Mouse (Mus musculus): ENCODE data around the gene Acsl5. TPM values are rescaled to one million over a fixed set of nuclear protein-coding genes. Genes with fewer than 3 reads are reported as not detected.

Gene Acsl5
- polyA plus RNA-seq, 1 experiment from 2014 or later: 589 TPM

DNA sequence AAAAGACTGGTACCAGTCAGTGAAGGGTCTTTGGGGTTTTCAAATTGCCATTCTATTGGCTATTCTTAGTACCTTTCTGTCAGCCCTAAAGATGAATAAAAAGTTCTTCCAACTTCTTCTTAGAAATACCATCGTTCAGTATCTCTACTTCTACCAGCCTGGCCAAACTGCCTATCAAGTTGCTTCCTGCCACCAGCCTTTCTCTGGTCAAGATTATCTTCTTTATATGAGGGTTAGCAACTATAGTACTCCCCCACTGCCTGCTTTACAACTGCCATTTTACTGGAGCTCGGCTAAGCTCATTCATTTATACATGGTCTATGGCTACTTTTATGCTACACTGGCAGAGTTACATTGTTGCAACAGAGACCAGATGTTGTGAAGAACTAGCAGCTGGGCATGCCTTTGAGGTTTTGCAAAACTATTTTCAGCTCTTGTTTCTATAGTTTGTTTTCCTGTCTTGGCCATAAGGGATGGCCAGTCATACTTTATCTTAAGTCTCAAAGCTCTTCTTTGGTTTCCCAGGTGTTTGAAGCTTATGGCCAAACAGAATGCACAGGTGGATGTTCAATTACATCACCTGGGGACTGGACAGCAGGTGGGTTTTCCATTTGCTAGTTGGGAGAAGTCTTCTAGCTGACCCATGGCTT is 39.0 kb downstream of the Acsl5 start:
- peaks cover 2% of the 10 kb centered on the region; the same call in 1 of the 2 replicates for H3K36me3 ChIP-seq (ENCODE audit: control insufficient read depth, insufficient read depth, low read length)
- no peak for ATAC-seq
- no peak overlapping the region for H3K4me2 ChIP-seq (ENCODE audit: low read depth, low read length)
- no peak overlapping the region for H3K4me3 ChIP-seq (ENCODE audit: low read length)
- H3K4me1 ChIP-seq (ENCODE audit: control insufficient read depth, insufficient read depth, low read length): no peaks in the 10 kb centered on the region
- H3K27me3 ChIP-seq (replicated peaks; ENCODE audit: control insufficient read depth, insufficient read depth, low read length): no peaks in the 10 kb centered on the region
- H3K27ac ChIP-seq (ENCODE audit: low read length): no peak overlapping the region
- no peaks in the 10 kb centered on the region for H3K9me3 ChIP-seq (ENCODE audit: control insufficient read depth, low read length)
- WGBS: 87% methylated on average over 2 of the region's 2 CpGs
- no peak overlapping the region for H3K9ac ChIP-seq (ENCODE audit: low read depth, low read length)

DNA sequence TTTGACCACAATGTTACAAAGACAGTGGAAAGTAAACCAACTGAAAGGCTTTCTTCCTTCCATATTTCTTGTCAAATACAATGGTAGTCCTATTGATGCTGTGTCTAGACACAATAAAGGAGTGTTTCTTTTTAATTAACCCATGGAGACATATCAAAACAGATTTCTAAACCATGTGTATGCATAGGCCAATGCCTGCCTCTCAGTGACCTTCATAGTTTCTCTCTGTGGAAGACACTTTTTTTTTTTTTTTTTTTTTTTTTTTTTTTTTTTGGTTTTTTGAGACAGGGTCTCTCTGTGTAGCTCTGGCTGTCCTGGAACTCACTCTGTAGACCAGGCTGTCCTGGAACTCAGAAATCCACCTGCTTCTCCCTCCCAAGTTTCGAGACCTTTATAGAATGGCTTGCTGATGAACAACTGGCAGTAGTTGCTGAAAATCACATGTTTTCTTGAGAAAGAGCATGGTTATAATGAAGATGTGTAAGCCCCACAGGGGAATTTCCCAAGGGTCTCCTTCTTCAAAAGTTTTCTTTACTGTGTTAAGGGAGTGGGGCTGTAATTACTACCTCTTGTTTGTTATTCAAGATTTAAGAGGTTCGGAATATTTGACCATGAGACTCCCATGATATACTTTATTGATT is 40.6 kb downstream of the Acsl5 start:
- WGBS: 95% methylated on average over 2 of the region's 2 CpGs
- Histone ChIP-seq H3K4me3 (ENCODE audit: low read length) (no peak overlapping the region), H3K4me2 (ENCODE audit: low read depth, low read length) (no peak overlapping the region), H3K9ac (ENCODE audit: low read depth, low read length) (no peak overlapping the region), H3K27me3 (replicated peaks; ENCODE audit: control insufficient read depth, insufficient read depth, low read length) (no peaks in the 10 kb centered on the region), H3K27ac (ENCODE audit: low read length) (no peak overlapping the region), H3K4me1 (ENCODE audit: control insufficient read depth, insufficient read depth, low read length) (no peaks in the 10 kb centered on the region), H3K9me3 (ENCODE audit: control insufficient read depth, low read length) (no peaks in the 10 kb centered on the region), H3K36me3 (ENCODE audit: control insufficient read depth, insufficient read depth, low read length) (no peaks in the 10 kb centered on the region; the same call in 1 of the 2 replicates)
- no peak for ATAC-seq

DNA sequence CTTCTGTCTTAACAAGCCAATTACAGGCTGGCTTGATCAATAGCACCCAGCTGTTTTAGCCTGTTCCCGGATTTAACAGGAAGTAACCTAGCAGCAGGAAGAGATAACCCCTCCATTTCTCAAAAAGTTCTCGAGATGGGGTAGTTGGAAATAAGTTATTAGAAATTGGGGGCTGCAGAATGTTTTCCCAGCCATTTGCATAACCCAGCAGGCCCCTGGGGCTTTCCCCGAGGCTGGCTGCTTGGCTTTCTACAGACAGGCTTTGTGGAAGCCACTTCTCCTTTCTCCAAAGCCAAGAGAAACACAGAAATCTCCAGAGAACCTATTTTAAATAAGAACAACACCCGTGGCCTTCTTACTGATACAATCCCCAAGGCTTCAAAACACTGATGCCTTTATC is 41.4 kb downstream of the Acsl5 start:
- WGBS: 45% methylated on average over 4 of the region's 4 CpGs

DNA sequence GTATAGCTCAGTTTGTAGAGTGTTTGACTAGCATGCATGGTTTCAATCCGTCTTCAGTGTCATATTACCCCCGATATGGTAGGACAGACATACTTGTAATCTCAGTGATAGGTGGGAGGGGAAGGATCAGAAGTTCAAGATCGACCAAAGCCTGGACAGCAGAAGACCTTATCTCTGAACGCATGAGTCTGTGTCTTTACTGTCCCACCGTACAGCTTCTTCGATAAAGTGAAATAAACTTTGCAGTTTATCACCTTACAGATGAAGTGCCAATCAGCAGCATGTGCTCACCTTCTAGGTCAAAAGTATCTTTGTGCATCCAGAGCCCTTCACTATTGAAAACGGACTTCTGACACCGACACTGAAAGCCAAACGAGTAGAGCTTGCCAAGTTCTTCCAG is 43.3 kb downstream of the Acsl5 start:
- Histone ChIP-seq H3K4me1 (ENCODE audit: control insufficient read depth, insufficient read depth, low read length) (no peaks in the 10 kb centered on the region), H3K27me3 (replicated peaks; ENCODE audit: control insufficient read depth, insufficient read depth, low read length) (no peaks in the 10 kb centered on the region), H3K27ac (ENCODE audit: low read length) (no peak overlapping the region), H3K4me3 (ENCODE audit: low read length) (no peak overlapping the region), H3K9me3 (ENCODE audit: control insufficient read depth, low read length) (no peaks in the 10 kb centered on the region), H3K4me2 (ENCODE audit: low read depth, low read length) (no peak overlapping the region), H3K36me3 (ENCODE audit: control insufficient read depth, insufficient read depth, low read length) (0 out of 2 replicates have a peak, but pooled peaks cover 2% of the 10 kb centered on the region), H3K9ac (ENCODE audit: low read depth, low read length) (no peak overlapping the region)
- ATAC-seq: no peak
- 89% methylated on average over 9 of the region's 9 CpGs for WGBS

More for the DNA sequence above, 41.4 kb downstream of the Acsl5 start:
- Histone ChIP-seq H3K4me1 (ENCODE audit: control insufficient read depth, insufficient read depth, low read length) (no peaks in the 10 kb centered on the region), H3K27ac (ENCODE audit: low read length) (no peak overlapping the region), H3K4me3 (ENCODE audit: low read length) (no peak overlapping the region), H3K9ac (ENCODE audit: low read depth, low read length) (no peak overlapping the region), H3K36me3 (ENCODE audit: control insufficient read depth, insufficient read depth, low read length) (peaks cover 2% of the 10 kb centered on the region; the same call in 1 of the 2 replicates), H3K9me3 (ENCODE audit: control insufficient read depth, low read length) (no peaks in the 10 kb centered on the region), H3K27me3 (replicated peaks; ENCODE audit: control insufficient read depth, insufficient read depth, low read length) (no peaks in the 10 kb centered on the region), H3K4me2 (ENCODE audit: low read depth, low read length) (no peak overlapping the region)
- ATAC-seq: no peak

DNA sequence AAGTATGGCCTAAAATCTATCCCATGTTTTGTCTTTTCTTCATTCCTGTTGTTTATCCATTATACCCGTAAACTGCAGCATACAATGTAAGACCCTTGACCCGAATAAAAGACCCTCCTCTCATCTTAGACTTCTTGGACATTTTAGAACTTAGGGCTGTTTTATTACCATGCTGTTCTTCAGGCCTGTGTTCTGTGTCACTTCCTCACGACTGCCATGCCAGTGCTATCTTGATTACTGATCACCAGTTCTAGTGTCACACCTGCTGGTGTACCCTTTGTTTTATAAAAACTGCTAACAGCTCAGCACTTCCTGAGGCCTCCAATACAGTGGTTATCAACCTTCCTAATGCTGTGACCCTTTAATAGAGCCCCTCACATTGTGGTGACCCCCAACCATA is 43.8 kb downstream of the Acsl5 start:
- Histone ChIP-seq H3K9me3 (ENCODE audit: control insufficient read depth, low read length) (no peaks in the 10 kb centered on the region), H3K9ac (ENCODE audit: low read depth, low read length) (no peak overlapping the region), H3K27me3 (replicated peaks; ENCODE audit: control insufficient read depth, insufficient read depth, low read length) (no peaks in the 10 kb centered on the region), H3K27ac (ENCODE audit: low read length) (no peak overlapping the region), H3K4me3 (ENCODE audit: low read length) (no peak overlapping the region), H3K4me2 (ENCODE audit: low read depth, low read length) (no peak overlapping the region), H3K4me1 (ENCODE audit: control insufficient read depth, insufficient read depth, low read length) (no peaks in the 10 kb centered on the region), H3K36me3 (ENCODE audit: control insufficient read depth, insufficient read depth, low read length) (0 out of 2 replicates have a peak, but pooled peaks cover 2% of the 10 kb centered on the region)
- 85% methylated on average over 3 of the region's 3 CpGs for WGBS
- ATAC-seq: no peak; the same call in 1 of the 2 replicates

DNA sequence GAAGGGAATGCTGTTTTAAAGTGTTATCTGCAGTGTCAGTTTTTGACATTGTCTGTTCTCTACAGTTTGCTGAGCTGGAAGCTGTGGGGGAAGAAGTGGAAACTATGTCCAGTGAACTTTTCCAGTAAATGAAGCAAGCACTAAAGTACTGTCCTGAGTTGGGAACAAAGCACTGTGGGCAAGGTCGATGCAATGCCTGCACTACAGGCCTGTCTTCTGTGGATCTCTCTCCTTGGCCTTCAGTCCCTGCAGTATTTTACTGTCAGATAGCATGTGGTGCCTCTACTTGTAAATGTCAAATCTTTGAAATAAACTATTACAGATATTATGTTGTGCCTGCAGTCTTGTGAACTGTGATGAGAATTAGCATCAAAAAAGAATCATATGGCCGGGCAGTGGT is 44.6 kb downstream of the Acsl5 start:
- no peak overlapping the region for H3K27ac ChIP-seq (ENCODE audit: low read length)
- 89% methylated on average over 2 of the region's 2 CpGs for WGBS
- H3K4me2 ChIP-seq (ENCODE audit: low read depth, low read length): no peak overlapping the region
- H3K36me3 ChIP-seq (ENCODE audit: control insufficient read depth, insufficient read depth, low read length): 0 out of 2 replicates have a peak, but pooled peaks cover 6% of the 10 kb centered on the region
- no peaks in the 10 kb centered on the region for H3K27me3 ChIP-seq (replicated peaks; ENCODE audit: control insufficient read depth, insufficient read depth, low read length)
- no peak for ATAC-seq
- H3K4me1 ChIP-seq (ENCODE audit: control insufficient read depth, insufficient read depth, low read length): no peaks in the 10 kb centered on the region
- H3K9me3 ChIP-seq (ENCODE audit: control insufficient read depth, low read length): no peaks in the 10 kb centered on the region
- no peak overlapping the region for H3K9ac ChIP-seq (ENCODE audit: low read depth, low read length)
- H3K4me3 ChIP-seq (ENCODE audit: low read length): no peak overlapping the region

DNA sequence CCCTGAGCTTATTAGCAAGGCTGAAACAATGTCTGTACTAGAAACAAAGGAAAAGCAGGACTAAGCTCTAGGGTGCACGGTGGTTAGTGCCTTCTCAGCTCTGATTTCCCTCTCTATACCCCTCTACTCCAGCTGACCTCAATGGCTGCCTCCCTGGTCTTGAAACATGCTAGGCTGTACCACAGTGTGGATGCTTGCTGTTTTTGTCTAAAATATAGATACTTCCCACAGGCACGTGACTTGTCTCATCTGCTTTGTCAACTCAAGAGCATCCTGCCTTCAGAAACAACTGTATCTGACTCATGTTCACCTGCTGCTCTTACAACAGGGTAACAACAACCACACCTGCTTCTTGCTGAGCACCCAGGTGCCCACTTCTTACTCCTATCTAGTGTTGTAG is 45.8 kb downstream of the Acsl5 start:
- Histone ChIP-seq H3K27ac (ENCODE audit: low read length) (no peak overlapping the region), H3K4me3 (ENCODE audit: low read length) (no peak overlapping the region), H3K9ac (ENCODE audit: low read depth, low read length) (no peak overlapping the region), H3K9me3 (ENCODE audit: control insufficient read depth, low read length) (no peaks in the 10 kb centered on the region), H3K4me2 (ENCODE audit: low read depth, low read length) (no peak overlapping the region), H3K4me1 (ENCODE audit: control insufficient read depth, insufficient read depth, low read length) (no peaks in the 10 kb centered on the region), H3K27me3 (replicated peaks; ENCODE audit: control insufficient read depth, insufficient read depth, low read length) (no peaks in the 10 kb centered on the region), H3K36me3 (ENCODE audit: control insufficient read depth, insufficient read depth, low read length) (0 out of 2 replicates have a peak, but pooled peaks cover 10% of the 10 kb centered on the region)
- 92% methylated on average over 2 of the region's 2 CpGs for WGBS
- ATAC-seq: no peak

DNA sequence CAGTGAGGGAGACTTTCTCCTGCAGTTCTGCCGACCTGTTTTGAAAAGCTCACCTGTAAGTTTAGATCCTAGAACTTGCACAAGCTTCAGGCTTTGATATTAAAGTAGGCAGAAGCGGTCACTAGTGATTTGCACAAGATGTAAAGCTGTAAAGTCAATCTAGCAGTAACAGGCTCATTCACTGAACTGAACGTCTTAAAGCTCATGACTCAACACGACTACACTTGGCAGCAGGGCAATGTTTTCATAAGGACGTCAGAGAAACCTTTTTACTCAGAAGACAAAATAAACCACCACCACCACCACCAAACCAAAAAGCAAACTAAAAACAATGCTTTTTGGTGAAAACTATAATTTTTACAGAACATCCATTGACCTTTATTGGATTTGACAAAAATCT is 46.2 kb downstream of the Acsl5 start:
- Histone ChIP-seq H3K4me1 (ENCODE audit: control insufficient read depth, insufficient read depth, low read length) (no peaks in the 10 kb centered on the region), H3K36me3 (ENCODE audit: control insufficient read depth, insufficient read depth, low read length) (0 out of 2 replicates have a peak, but pooled peaks cover 10% of the 10 kb centered on the region), H3K4me2 (ENCODE audit: low read depth, low read length) (no peak overlapping the region), H3K9ac (ENCODE audit: low read depth, low read length) (no peak overlapping the region), H3K4me3 (ENCODE audit: low read length) (no peak overlapping the region), H3K27me3 (replicated peaks; ENCODE audit: control insufficient read depth, insufficient read depth, low read length) (no peaks in the 10 kb centered on the region), H3K27ac (ENCODE audit: low read length) (no peak overlapping the region), H3K9me3 (ENCODE audit: control insufficient read depth, low read length) (no peaks in the 10 kb centered on the region)
- ATAC-seq: no peak
- 81% methylated on average over 5 of the region's 5 CpGs for WGBS

DNA sequence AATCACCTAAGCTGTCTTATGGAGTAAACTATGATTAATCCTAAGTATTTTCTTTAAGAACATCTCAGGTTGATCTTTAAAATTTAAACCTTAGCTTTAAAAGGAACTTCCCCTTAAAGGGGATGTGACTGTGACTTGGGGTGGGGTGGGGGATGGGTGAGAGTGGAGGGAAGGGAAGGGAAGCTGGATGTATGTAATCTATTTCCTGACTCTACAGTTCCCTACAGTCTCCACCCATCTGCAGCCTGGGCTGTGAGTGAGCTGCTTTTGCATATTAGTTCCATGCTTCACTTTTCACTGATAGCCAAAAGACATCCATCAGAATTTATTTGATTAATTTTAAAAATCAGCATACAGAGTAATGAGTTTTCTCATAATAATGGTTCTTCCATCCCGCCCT is 47.6 kb downstream of the Acsl5 start:
- H3K27ac ChIP-seq (ENCODE audit: low read length): no peak overlapping the region
- no peaks in the 10 kb centered on the region for H3K9me3 ChIP-seq (ENCODE audit: control insufficient read depth, low read length)
- ATAC-seq: no peak
- H3K4me3 ChIP-seq (ENCODE audit: low read length): no peak overlapping the region
- no peaks in the 10 kb centered on the region for H3K4me1 ChIP-seq (ENCODE audit: control insufficient read depth, insufficient read depth, low read length)
- WGBS: 88% methylated on average over 1 of the region's 1 CpGs
- no peaks in the 10 kb centered on the region for H3K27me3 ChIP-seq (replicated peaks; ENCODE audit: control insufficient read depth, insufficient read depth, low read length)
- H3K4me2 ChIP-seq (ENCODE audit: low read depth, low read length): no peak overlapping the region
- no peak overlapping the region for H3K9ac ChIP-seq (ENCODE audit: low read depth, low read length)
- H3K36me3 ChIP-seq (ENCODE audit: control insufficient read depth, insufficient read depth, low read length): 0 out of 2 replicates have a peak, but pooled peaks cover 18% of the 10 kb centered on the region
